Mouse (Mus musculus) intestine, embryonic 15.5 days (tissue): ENCODE measurements around the gene Dync1li1. TPM values are rescaled to one million over a fixed set of nuclear protein-coding genes. Genes with fewer than 3 reads are reported as not detected.
"Not testable (repeated sequence)": the region's sequence is repeated elsewhere in the genome, so short reads cannot be mapped to it uniquely, and the experiment has no call there.

Source experiments
- ATAC-seq: fragments of 200-750 bp; cut with Nextera tagmentation; 2 replicates; pipeline ENCODE4 v1.8.0; 2017; ENCODE audit warnings: moderate TSS enrichment, moderate library complexity
- H3K27ac ChIP-seq: fragments of 300-500 bp; sonication (generic); 2 replicates; pipeline ENCODE4 v1.5.1; 2015; ENCODE audit warnings: mild to moderate bottlenecking, inconsistent platforms
- H3K27me3 ChIP-seq: fragments of 300-500 bp; sonication (generic); replicated peaks from 2 replicates; pipeline ENCODE4 v1.6.1; 2015; ENCODE audit warnings: inconsistent platforms
- H3K36me3 ChIP-seq: fragments of 300-500 bp; sonication (generic); 2 replicates; pipeline ENCODE4 v1.6.1; 2015; ENCODE audit warnings: inconsistent platforms
- H3K4me1 ChIP-seq: fragments of 300-500 bp; sonication (generic); replicated peaks from 2 replicates; pipeline ENCODE4 v1.6.1; 2015; ENCODE audit warnings: inconsistent platforms
- H3K4me2 ChIP-seq: fragments of 300-500 bp; sonication (generic); replicated peaks from 2 replicates; pipeline ENCODE4 v1.6.1; 2015; ENCODE audit warnings: mild to moderate bottlenecking, inconsistent platforms
- H3K4me3 ChIP-seq: fragments of 300-500 bp; sonication (generic); replicated peaks from 2 replicates; pipeline ENCODE4 v1.5.1; 2015; ENCODE audit warnings: inconsistent platforms
- H3K9ac ChIP-seq: fragments of 300-500 bp; sonication (generic); 2 replicates; pipeline ENCODE4 v1.6.1; 2015; ENCODE audit warnings: inconsistent platforms
- H3K9me3 ChIP-seq: fragments of 300-500 bp; sonication (generic); 2 replicates; pipeline ENCODE4 v1.6.1; 2016; ENCODE audit warnings: inconsistent platforms
- WGBS: fragments of 180-500 bp; shearing (Covaris S2); methylation state at CpG from one replicate; pipeline ENCODE4 v1.1.7; 2015; 5-methylcytosine and 5-hydroxymethylcytosine counted together
- polyA plus RNA-seq: library from polyadenylated mRNA; unstranded; fragments of >200 nt; fragmentation: Nextera tagmentation; extraction: Ambion mirVana; gene quantifications from 2 replicates; pipeline ENCODE4 v1.2.1, GENCODE M21; 2015

Gene Dync1li1
- 49.9 and 54.7 TPM in 2 replicates for polyA plus RNA-seq

DNA sequence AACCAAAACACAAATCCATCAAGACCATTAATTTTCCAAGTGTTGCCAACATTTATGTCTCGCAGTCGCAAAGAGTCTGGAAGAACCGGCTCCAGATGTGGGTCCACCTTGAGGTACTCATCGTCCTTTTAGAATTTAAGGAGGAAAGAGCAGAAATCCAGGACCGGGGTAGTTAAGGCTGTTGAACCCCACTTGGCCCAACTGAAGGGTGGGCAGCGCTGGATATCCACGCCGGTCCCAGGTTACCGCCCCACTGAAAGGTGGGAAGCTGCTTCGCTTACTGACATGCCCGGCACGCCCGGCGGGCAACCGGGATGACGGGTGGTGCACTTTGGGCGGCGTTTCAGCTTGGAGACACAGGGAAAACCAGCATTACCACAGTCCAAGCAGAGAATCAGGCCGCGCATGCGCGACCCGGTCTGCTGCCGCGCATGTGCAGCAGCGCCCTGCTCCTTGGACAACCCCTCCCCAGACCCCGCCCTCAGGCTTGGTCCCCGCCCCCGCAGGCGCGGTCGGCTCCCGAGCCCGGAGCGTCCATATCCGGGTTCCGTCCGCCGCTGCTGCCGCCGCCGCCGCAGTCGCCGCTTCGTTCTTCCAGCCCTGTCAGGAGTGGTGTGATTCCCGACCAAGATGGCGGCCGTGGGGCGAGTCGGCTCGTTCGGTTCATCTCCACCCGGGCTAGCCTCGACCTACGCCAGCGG is at the start of gene Dync1li1:
Gene Dync1li1, plus strand, starts transcription at position 539 of the 701 bp plus-strand sequence.
- Histone ChIP-seq H3K27me3 (no peaks in the 10 kb centered on the region), H3K4me2 (peak within 1 kb of the TSS; percentile 91), H3K4me1 (peaks cover 17% of the 10 kb centered on the region; the same call in 1 of the 2 replicates), H3K36me3 (peaks cover 8% of the 10 kb centered on the region; the same call in 1 of the 2 replicates), H3K27ac (peak within 1 kb of the TSS; percentile 94), H3K9me3 (no peaks in the 10 kb centered on the region), H3K4me3 (peak within 1 kb of the TSS; percentile 85), H3K9ac (peak within 1 kb of the TSS; percentile 92)
- peak; percentile 97 for ATAC-seq
- WGBS: under 1% methylated on average over 57 of the region's 57 CpGs

DNA sequence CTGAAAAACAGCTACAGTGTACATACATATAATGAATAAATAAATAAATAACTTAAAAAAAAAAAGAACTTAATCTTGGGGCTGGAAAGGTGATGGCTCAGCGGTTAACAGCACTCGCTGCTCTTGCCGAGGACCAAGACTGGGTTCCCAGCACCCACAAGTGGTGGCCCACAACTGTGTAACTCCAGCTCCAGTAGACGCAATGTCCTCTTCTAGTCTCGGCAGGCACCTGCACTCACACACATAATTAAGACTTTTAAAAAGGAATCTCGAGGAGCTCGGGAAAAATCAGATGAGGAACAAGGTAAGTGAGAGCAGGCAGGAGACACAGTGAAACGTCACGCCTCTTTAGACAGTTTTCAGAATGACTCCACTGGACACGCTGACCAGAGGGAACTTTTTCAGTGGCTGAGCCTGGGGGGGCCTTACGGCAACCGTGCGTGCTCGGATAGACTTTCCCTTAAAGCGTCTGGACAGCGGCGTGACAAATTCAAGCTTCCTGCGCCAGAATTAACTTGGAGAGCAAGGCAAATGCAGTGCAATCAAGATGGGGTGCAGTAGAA is 49.3 kb upstream of the Dync1li1 start:
- Histone ChIP-seq H3K4me2 (peak overlapping the region; percentile 64), H3K9me3 (no peaks in the 10 kb centered on the region), H3K9ac (peak overlapping the region; percentile 74), H3K36me3 (no peaks in the 10 kb centered on the region), H3K4me1 (peaks cover 6% of the 10 kb centered on the region; the same call in 1 of the 2 replicates), H3K27me3 (0 out of 2 replicates have a peak, but pooled peaks cover 2% of the 10 kb centered on the region), H3K4me3 (peak overlapping the region; percentile 81), H3K27ac (peak overlapping the region; percentile 87)
- peak; percentile 31 for ATAC-seq
- WGBS: 10% methylated on average over 18 of the region's 18 CpGs

GRCm38 (mm10) chr9:114639839-114640646 is 48.5 kb upstream of the Dync1li1 start, which contains the start of gene Cnot10:
Gene Cnot10 (minus strand): TSS chr9:114640184.
- Histone ChIP-seq H3K9ac (peak within 1 kb of the TSS; percentile 74), H3K9me3 (no peaks in the 10 kb centered on the region), H3K36me3 (no peaks in the 10 kb centered on the region), H3K4me1 (peaks cover 6% of the 10 kb centered on the region; the same call in 1 of the 2 replicates), H3K27me3 (0 out of 2 replicates have a peak, but pooled peaks cover 3% of the 10 kb centered on the region), H3K4me3 (peak within 1 kb of the TSS; percentile 81), H3K4me2 (peak within 1 kb of the TSS; percentile 64), H3K27ac (peak within 1 kb of the TSS; percentile 87)
- peak; percentile 100 for ATAC-seq
- 4% methylated on average over 51 of the region's 51 CpGs for WGBS

DNA sequence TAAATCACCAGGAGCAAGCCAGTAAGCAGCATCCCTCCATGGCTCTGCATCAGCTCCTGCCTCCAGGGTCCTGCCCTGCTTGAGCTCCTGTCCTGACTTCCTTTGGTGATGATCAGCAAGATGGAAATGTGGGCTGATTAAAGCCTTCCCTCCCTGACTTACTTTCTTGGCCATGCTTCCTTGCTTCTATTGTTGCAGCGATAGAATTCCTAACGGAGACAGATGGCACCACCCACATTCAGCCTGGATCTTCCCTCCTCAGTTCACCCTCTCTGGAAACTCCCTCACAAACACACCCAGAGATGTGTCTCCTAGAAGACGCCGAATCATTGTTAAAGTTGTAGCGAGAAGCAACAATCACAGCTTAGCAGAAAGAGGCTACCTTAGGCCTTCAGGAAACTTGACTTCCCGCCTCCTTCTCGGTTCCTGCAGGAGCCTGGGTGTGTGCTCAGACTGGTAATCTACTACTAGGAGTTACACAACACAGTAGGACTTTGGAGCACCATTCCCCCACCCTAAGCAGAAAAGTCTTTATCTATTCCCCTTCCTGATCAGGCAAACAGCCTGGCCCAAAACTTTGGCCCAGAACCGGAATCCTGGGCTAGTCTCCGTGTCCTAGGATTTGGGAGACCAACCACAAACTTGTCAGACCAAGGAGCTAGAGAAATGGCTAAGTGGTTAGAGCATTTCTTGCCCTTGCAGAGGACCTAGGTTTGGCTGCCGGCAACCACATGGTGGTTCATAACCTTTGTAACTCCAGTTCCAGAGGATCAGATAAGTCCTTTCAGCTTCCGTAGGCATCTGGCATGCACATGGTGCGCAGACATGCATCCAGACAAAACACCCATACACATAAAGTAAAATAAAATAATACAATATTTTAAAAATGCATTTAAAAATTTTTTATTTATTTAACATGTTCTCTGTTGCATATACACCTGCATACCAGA is 41.8 kb upstream of the Dync1li1 start:
- no peak overlapping the region for H3K9ac ChIP-seq
- ATAC-seq: peak; percentile 85
- no peaks in the 10 kb centered on the region for H3K9me3 ChIP-seq
- no peaks in the 10 kb centered on the region for H3K36me3 ChIP-seq
- WGBS: 78% methylated on average over 12 of the region's 12 CpGs
- H3K4me2 ChIP-seq: no peak overlapping the region
- no peak overlapping the region for H3K4me3 ChIP-seq
- no peaks in the 10 kb centered on the region for H3K4me1 ChIP-seq
- peak overlapping the region; percentile 64; the same call in 1 of the 2 replicates for H3K27ac ChIP-seq
- H3K27me3 ChIP-seq: 0 out of 2 replicates have a peak, but pooled peaks cover 3% of the 10 kb centered on the region

- 79% methylated on average over 28 of the region's 28 CpGs for WGBS
- Histone ChIP-seq H3K27me3 (0 out of 2 replicates have a peak, but pooled peaks cover 3% of the 10 kb centered on the region), H3K4me2 (no peak overlapping the region), H3K36me3 (no peaks in the 10 kb centered on the region), H3K4me1 (no peaks in the 10 kb centered on the region), H3K9me3 (no peaks in the 10 kb centered on the region), H3K27ac (no peak overlapping the region), H3K9ac (no peak overlapping the region), H3K4me3 (no peak overlapping the region)
- peak; percentile 11; the same call in 1 of the 2 replicates for ATAC-seq
These were observed 40.8 kb upstream of the Dync1li1 start for GRCm38 (mm10) chr9:114647506-114648432.

DNA sequence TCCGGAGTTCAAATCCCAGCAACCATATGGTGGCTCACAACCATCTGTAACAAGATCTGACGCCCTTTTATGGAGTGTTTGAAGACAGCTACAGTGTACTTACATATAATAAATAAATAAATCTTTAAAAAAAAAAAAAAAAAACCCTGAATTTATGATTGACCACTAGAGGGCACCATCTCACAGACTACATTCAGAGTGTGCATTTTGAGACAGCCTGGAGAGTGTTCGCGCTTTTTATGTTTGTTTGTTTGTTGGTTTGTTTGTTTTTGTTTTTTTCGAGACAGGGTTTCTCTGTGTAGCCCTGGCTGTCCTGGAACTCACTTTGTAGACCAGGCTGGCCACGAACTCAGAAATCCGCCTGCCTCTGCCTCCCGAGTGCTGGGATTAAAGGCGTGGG is 40.1 kb upstream of the Dync1li1 start:
- not testable (repeated sequence) for H3K4me2 ChIP-seq, ATAC-seq
- WGBS: 47% methylated on average over 9 of the region's 9 CpGs

DNA sequence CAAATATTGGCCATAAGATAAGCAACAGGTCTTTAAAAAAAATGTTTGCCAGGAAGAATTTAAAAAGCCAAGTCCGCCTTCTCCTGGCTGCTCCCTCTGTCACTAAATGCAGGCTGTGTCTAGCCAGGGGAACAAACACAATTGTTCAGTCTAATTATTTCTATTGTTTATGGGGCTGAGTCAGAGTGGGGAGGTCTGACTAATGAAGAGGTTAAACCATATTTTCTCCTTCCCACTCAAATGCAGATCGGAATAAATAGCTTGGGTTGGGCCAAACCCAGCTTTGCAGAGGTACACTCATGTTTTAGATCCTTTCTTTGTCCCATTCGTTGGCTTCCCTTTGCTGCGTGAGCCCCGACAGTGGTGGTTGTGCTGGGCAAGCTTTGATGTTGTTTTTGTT is 39.2 kb upstream of the Dync1li1 start:
- Histone ChIP-seq H3K9ac (no peak overlapping the region), H3K36me3 (no peaks in the 10 kb centered on the region), H3K4me3 (no peak overlapping the region), H3K27ac (no peak overlapping the region), H3K4me2 (no peak overlapping the region), H3K27me3 (no peaks in the 10 kb centered on the region), H3K9me3 (no peaks in the 10 kb centered on the region), H3K4me1 (no peaks in the 10 kb centered on the region)
- ATAC-seq: no peak
- 51% methylated on average over 5 of the region's 5 CpGs for WGBS

More for the DNA sequence above, 40.1 kb upstream of the Dync1li1 start:
- H3K9me3 ChIP-seq, H3K9ac ChIP-seq, H3K4me1 ChIP-seq, H3K27ac ChIP-seq, H3K36me3 ChIP-seq, H3K4me3 ChIP-seq, H3K27me3 ChIP-seq: not testable (repeated sequence)

- Histone ChIP-seq H3K27ac (no peak overlapping the region), H3K4me3 (no peak overlapping the region), H3K36me3 (no peaks in the 10 kb centered on the region), H3K4me2 (peak overlapping the region; percentile 14; the same call in 1 of the 2 replicates), H3K4me1 (no peaks in the 10 kb centered on the region), H3K9ac (no peak overlapping the region), H3K9me3 (no peaks in the 10 kb centered on the region), H3K27me3 (no peaks in the 10 kb centered on the region)
- ATAC-seq: no peak
- 56% methylated on average over 21 of the region's 21 CpGs for WGBS
These were observed 37.5 kb upstream of the Dync1li1 start for GRCm38 (mm10) chr9:114650938-114651634.

DNA sequence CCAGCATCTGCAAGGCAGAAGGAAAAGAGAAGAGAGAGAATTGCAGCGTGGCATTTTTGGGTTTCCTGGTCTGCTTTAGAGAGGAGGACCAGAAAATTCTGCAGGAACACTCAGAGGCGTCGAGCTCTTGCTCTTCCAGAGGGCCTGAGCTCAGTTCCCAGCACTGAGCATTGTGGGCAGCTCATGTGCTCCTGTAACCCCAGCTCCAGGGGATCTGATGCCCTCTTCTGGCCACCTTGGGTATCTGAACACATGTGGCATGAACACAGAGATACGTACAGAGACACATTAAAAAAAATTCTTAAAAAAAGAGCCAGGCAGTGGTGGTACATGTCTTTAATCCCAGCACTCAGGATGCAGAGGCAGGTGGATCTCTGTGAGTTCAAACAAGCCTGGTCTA is 33.2 kb upstream of the Dync1li1 start:
- Histone ChIP-seq H3K4me3 (no peak overlapping the region), H3K4me1 (no peaks in the 10 kb centered on the region), H3K36me3 (no peaks in the 10 kb centered on the region), H3K9ac (no peak overlapping the region), H3K9me3 (no peaks in the 10 kb centered on the region), H3K27me3 (no peaks in the 10 kb centered on the region), H3K27ac (no peak overlapping the region), H3K4me2 (no peak overlapping the region)
- 94% methylated on average over 4 of the region's 4 CpGs for WGBS
- no peak for ATAC-seq

DNA sequence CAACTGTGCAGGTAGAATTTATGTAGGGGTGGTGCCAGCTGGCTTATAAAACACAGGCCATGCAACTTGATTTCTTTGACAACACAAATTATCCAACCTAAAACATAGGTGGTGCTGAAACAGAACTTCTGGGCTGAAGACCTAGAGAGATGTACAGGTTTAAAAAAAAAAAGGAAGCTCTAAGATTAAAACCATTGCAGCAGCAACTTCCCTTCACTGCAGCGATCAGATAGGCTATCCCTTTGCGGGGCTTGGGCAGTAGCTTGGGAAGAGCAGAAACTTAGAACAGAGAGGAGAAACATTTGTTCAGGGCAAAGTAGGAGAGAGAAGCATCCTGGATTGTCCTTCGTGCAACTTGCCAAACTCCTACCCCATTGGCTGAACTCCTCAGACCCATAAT is 31.9 kb upstream of the Dync1li1 start:
- H3K4me3 ChIP-seq: no peak overlapping the region
- no peak for ATAC-seq
- H3K9ac ChIP-seq: no peak overlapping the region
- no peaks in the 10 kb centered on the region for H3K27me3 ChIP-seq
- WGBS: 79% methylated on average over 3 of the region's 3 CpGs
- H3K27ac ChIP-seq: no peak overlapping the region
- no peaks in the 10 kb centered on the region for H3K4me1 ChIP-seq
- H3K9me3 ChIP-seq: no peaks in the 10 kb centered on the region
- no peak overlapping the region for H3K4me2 ChIP-seq
- H3K36me3 ChIP-seq: no peaks in the 10 kb centered on the region
